Mouse (Mus musculus) T-cell, adult 66 days (primary cell): ENCODE measurements around the gene Defb6. TPM values are rescaled to one million over a fixed set of nuclear protein-coding genes. Genes with fewer than 3 reads are reported as not detected.

ENCODE experiments used
- total RNA-seq, 2 experiments: library from RNA; stranded (reverse); gene quantifications; 3 replicates in 1 of 2; 4 replicates in 1 of 2; pipeline ENCODE4 v1.2.4; 2023

Gene Defb6
- total RNA-seq = not detected

GRCm38 (mm10) chr8:19225161-19225560, at the start of gene Defb6:
Defb6 (plus strand) TSS chr8:19225478.

GRCm38 (mm10) chr8:19239616-19240015, 14.3 kb downstream of the Defb6 start, which contains the start of gene Defb46:
Defb46 (plus strand) TSS chr8:19239916.

GRCm38 (mm10) chr8:19247280-19247679, 22.0 kb downstream of the Defb6 start, which contains the start of gene Defb5:
Defb5 (plus strand) TSS chr8:19247580.

Other genes starting within 250 kb of the Defb6 start
- gene Defb40, start 247.2 kb upstream of the Defb6 start, total RNA-seq = not detected
- gene Defb37, start 234.4 kb upstream of the Defb6 start, total RNA-seq = not detected
- not detected for gene Defb38, start 198.9 kb upstream of the Defb6 start, total RNA-seq
- not detected for gene Defb39, start 160.7 kb upstream of the Defb6 start, total RNA-seq
- not detected for gene Defb12, start 110.6 kb upstream of the Defb6 start, total RNA-seq
- not detected for gene Defb34, start 101.7 kb upstream of the Defb6 start, total RNA-seq
- gene Gm45826, start 84.7 kb upstream of the Defb6 start, total RNA-seq = not detected
- not detected for gene Defb14, start 31.1 kb upstream of the Defb6 start, total RNA-seq
- not detected for gene Defb4, start 26.8 kb upstream of the Defb6 start, total RNA-seq
- gene Defb46, start 14.4 kb downstream of the Defb6 start, total RNA-seq = not detected
- not detected for gene Defb5, start 22.1 kb downstream of the Defb6 start, total RNA-seq
- gene Defb3, start 67.9 kb downstream of the Defb6 start, total RNA-seq = not detected
- not detected for gene Defb8, start 222.1 kb downstream of the Defb6 start, total RNA-seq